Mouse (Mus musculus) heart, embryonic 15.5 days (tissue): ENCODE data around the gene Kynu. TPM values are rescaled to one million over a fixed set of nuclear protein-coding genes. Genes with fewer than 3 reads are reported as not detected.

Source experiments
- ATAC-seq: fragments of 200-750 bp; cut with Nextera tagmentation; replicated peaks from 2 replicates; pipeline ENCODE4 v1.8.0; 2017; ENCODE audit warnings: low read depth, moderate TSS enrichment; ENCODE audit not compliant: insufficient number of reproducible peaks, insufficient read depth, low FRiP score
- H3K27ac ChIP-seq: fragments of 300-500 bp; sonication (generic); 2 replicates; pipeline ENCODE4 v1.5.1; 2015; ENCODE audit warnings: mild to moderate bottlenecking, inconsistent platforms
- H3K27me3 ChIP-seq: fragments of 300-500 bp; sonication (generic); 2 replicates; pipeline ENCODE4 v1.6.1; 2015; ENCODE audit warnings: inconsistent platforms
- H3K36me3 ChIP-seq: fragments of 300-500 bp; sonication (generic); 2 replicates; pipeline ENCODE4 v1.6.1; 2015; ENCODE audit warnings: mild to moderate bottlenecking, inconsistent platforms
- H3K4me1 ChIP-seq: fragments of 300-500 bp; sonication (generic); replicated peaks from 2 replicates; pipeline ENCODE4 v1.6.1; 2015; ENCODE audit warnings: inconsistent platforms
- H3K4me2 ChIP-seq: fragments of 300-500 bp; sonication (generic); 2 replicates; pipeline ENCODE4 v1.6.1; 2015; ENCODE audit warnings: inconsistent platforms, mild to moderate bottlenecking, moderate library complexity
- H3K4me3 ChIP-seq: fragments of 300-500 bp; sonication (generic); 2 replicates; pipeline ENCODE4 v1.5.1; 2015; ENCODE audit warnings: mild to moderate bottlenecking, inconsistent platforms
- H3K9ac ChIP-seq: fragments of 300-500 bp; sonication (generic); 2 replicates; pipeline ENCODE4 v1.6.1; 2015; ENCODE audit warnings: mild to moderate bottlenecking, inconsistent platforms
- H3K9me3 ChIP-seq: fragments of 300-500 bp; sonication (generic); replicated peaks from 2 replicates; pipeline ENCODE4 v1.6.1; 2016; ENCODE audit warnings: inconsistent platforms
- WGBS: fragments of 180-500 bp; shearing (Covaris S2); methylation state at CpG from one replicate; pipeline ENCODE4 v1.1.7; 2015; ENCODE audit warnings: mixed read lengths; 5-methylcytosine and 5-hydroxymethylcytosine counted together
- polyA plus RNA-seq: library from polyadenylated mRNA; unstranded; fragments of >200 nt; fragmentation: Nextera tagmentation; extraction: Ambion mirVana; gene quantifications from 2 replicates; pipeline ENCODE4 v1.2.1, GENCODE M21; 2015

The Kynu gene
- 0.13 and 0.44 TPM in 2 replicates for polyA plus RNA-seq

GRCm38 (mm10) chr2:43555062-43555888, at the start of gene Kynu:
Gene Kynu (plus strand): TSS chr2:43555329.
- Histone ChIP-seq H3K27ac (no peak within 1 kb of the TSS), H3K4me1 (no peaks in the 10 kb centered on the region), H3K4me2 (no peak within 1 kb of the TSS), H3K4me3 (no peak within 1 kb of the TSS), H3K36me3 (no peaks in the 10 kb centered on the region), H3K27me3 (no peaks in the 10 kb centered on the region), H3K9me3 (no peaks in the 10 kb centered on the region), H3K9ac (no peak within 1 kb of the TSS)
- ATAC-seq: no peak
- WGBS: 30% methylated on average over 9 of the region's 9 CpGs

DNA sequence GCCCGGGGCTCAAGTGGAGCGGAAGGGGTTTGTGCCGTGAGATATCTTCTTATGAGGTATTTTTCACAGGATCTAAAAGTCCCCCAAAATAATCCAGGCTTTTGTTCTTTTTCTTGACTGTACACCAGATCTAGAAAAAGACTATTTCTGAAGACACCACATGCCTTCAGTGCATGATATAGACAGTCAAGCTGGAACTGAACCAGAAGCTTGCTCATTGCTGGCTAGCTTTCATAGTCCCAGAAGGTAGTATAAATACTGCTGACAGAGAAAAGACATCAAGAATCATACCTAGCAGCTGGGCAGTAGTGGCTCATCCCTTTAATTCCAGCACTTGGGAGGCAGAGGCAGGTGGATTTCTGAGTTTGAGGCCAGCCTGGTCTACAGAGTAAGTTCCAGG, 48.9 kb upstream of the Kynu start:
- Histone ChIP-seq H3K27me3 (no peaks in the 10 kb centered on the region), H3K4me3 (no peak overlapping the region), H3K9ac (no peak overlapping the region), H3K9me3 (no peaks in the 10 kb centered on the region), H3K4me2 (no peak overlapping the region), H3K27ac (no peak overlapping the region), H3K4me1 (no peaks in the 10 kb centered on the region), H3K36me3 (no peaks in the 10 kb centered on the region)
- no peak for ATAC-seq
- 85% methylated on average over 3 of the region's 3 CpGs for WGBS

GRCm38 (mm10) chr2:43513852-43514251, 41.3 kb upstream of the Kynu start:
- H3K9ac ChIP-seq: no peak overlapping the region
- WGBS: 43% methylated on average over 7 of the region's 7 CpGs
- no peaks in the 10 kb centered on the region for H3K36me3 ChIP-seq
- no peak overlapping the region for H3K4me3 ChIP-seq
- H3K4me1 ChIP-seq: no peaks in the 10 kb centered on the region
- H3K27me3 ChIP-seq: no peaks in the 10 kb centered on the region
- no peak overlapping the region for H3K4me2 ChIP-seq
- no peaks in the 10 kb centered on the region; the same call in 1 of the 2 replicates for H3K9me3 ChIP-seq
- no peak overlapping the region for H3K27ac ChIP-seq
- no peak for ATAC-seq

GRCm38 (mm10) chr2:43534417-43534816, 20.7 kb upstream of the Kynu start:
- Histone ChIP-seq H3K4me3 (no peak overlapping the region), H3K27me3 (no peaks in the 10 kb centered on the region), H3K4me1 (no peaks in the 10 kb centered on the region), H3K9ac (no peak overlapping the region), H3K36me3 (no peaks in the 10 kb centered on the region), H3K27ac (no peak overlapping the region), H3K4me2 (no peak overlapping the region), H3K9me3 (no peaks in the 10 kb centered on the region)
- no peak for ATAC-seq
- 75% methylated on average over 2 of the region's 2 CpGs for WGBS

DNA sequence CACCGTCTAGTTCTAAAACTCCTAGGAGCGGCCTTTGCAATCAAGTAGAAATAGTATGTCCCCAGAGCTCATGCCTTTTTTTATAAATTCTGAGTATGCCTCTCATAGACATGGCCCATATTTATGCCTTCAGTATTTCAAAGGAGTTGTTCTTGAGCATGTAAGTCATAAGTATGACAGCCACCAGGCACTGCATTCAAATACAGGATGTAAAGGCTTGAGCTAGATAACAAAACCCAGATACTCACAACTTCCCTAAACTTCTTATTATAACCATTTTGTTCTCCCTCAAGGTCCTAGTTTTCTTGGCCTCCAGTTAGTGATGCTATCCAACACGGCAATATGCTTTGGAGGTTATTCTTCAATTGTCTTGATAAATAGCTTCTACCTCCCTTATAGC, 12.5 kb upstream of the Kynu start:
- Histone ChIP-seq H3K4me3 (no peak overlapping the region), H3K9ac (no peak overlapping the region), H3K27me3 (no peaks in the 10 kb centered on the region), H3K9me3 (no peaks in the 10 kb centered on the region), H3K4me2 (no peak overlapping the region), H3K4me1 (no peaks in the 10 kb centered on the region), H3K27ac (no peak overlapping the region), H3K36me3 (no peaks in the 10 kb centered on the region)
- no peak for ATAC-seq
- 75% methylated on average over 3 of the region's 3 CpGs for WGBS

DNA sequence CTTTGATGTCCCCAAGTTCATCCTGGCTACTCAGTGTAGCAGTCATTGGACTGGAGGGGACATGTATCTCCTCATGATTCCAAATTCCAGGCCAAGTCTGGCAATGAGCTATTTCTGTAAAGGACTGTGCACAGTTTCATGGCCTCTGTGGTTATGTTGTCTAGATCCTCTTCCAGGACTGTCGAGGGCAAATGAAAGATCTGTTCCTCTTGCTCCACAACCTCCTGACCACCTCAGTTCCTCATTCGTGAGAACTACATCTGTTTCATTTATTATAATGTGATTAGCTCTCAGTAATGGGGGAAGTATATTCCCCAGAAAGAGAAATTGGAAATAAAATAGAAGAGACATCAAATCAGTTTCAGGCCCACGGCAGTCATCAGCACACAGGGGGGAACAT, 9.5 kb upstream of the Kynu start:
- Histone ChIP-seq H3K9ac (no peak overlapping the region), H3K36me3 (no peaks in the 10 kb centered on the region), H3K9me3 (no peaks in the 10 kb centered on the region), H3K4me2 (no peak overlapping the region), H3K4me1 (no peaks in the 10 kb centered on the region), H3K4me3 (no peak overlapping the region), H3K27ac (no peak overlapping the region), H3K27me3 (no peaks in the 10 kb centered on the region)
- 69% methylated on average over 3 of the region's 3 CpGs for WGBS
- no peak for ATAC-seq

GRCm38 (mm10) chr2:43546448-43546847, 8.7 kb upstream of the Kynu start:
- no peaks in the 10 kb centered on the region for H3K4me1 ChIP-seq

DNA sequence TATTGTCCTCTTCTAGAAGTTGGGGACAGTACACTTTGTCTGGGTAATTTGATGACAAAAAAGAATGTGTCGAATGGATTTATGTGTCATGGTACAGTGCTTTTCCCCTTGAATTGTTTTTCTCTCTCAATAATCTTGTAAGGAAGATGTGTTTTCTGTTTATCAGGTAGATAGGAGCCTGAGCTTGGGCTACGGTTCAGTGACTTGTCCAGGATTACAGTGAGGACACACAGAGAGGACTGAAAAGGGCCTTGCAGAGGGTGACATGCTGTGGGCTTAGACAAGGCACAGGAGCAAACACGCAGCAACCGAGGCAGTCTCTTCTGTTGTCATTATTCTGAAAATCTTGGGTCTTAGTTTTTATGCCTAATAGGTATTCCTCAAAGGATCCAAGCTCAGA, 913 bp upstream of the Kynu start:
- no peak overlapping the region for H3K9ac ChIP-seq
- no peaks in the 10 kb centered on the region for H3K9me3 ChIP-seq
- no peaks in the 10 kb centered on the region for H3K4me1 ChIP-seq
- no peaks in the 10 kb centered on the region for H3K27me3 ChIP-seq
- no peak overlapping the region for H3K4me3 ChIP-seq
- H3K4me2 ChIP-seq: no peak overlapping the region
- no peak for ATAC-seq
- no peaks in the 10 kb centered on the region for H3K36me3 ChIP-seq
- 61% methylated on average over 4 of the region's 4 CpGs for WGBS
- H3K27ac ChIP-seq: no peak overlapping the region

More at GRCm38 (mm10) chr2:43546448-43546847, 8.7 kb upstream of the Kynu start:
- Histone ChIP-seq H3K27ac (no peak overlapping the region), H3K36me3 (no peaks in the 10 kb centered on the region), H3K9me3 (no peaks in the 10 kb centered on the region), H3K27me3 (no peaks in the 10 kb centered on the region), H3K4me3 (no peak overlapping the region), H3K4me2 (no peak overlapping the region), H3K9ac (no peak overlapping the region)
- WGBS: 83% methylated on average over 1 of the region's 1 CpGs
- ATAC-seq: no peak

DNA sequence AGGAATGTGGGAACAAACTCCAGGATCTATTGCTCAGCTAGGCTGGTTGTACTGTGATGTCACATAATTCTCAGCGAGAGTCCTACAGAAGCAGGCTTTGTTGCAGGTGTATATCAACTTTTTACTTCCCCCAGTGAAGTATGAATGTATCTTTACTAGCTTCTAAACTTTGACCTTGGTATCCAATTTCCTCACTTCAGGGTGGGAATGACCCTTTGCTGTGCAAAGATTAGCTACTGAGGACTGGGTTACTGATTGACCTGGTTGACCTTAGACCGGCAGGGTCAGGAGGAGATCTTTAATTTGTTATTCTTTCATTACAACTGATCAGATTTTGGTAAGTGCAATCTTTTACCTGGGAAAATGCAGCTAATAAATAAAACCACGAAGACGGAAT, 758 bp downstream of the Kynu start:
- Histone ChIP-seq H3K9ac (no peak overlapping the region), H3K9me3 (no peaks in the 10 kb centered on the region), H3K4me1 (no peaks in the 10 kb centered on the region), H3K27ac (no peak overlapping the region), H3K36me3 (no peaks in the 10 kb centered on the region), H3K4me2 (no peak overlapping the region), H3K27me3 (no peaks in the 10 kb centered on the region), H3K4me3 (no peak overlapping the region)
- no peak for ATAC-seq
- 66% methylated on average over 4 of the region's 4 CpGs for WGBS

DNA sequence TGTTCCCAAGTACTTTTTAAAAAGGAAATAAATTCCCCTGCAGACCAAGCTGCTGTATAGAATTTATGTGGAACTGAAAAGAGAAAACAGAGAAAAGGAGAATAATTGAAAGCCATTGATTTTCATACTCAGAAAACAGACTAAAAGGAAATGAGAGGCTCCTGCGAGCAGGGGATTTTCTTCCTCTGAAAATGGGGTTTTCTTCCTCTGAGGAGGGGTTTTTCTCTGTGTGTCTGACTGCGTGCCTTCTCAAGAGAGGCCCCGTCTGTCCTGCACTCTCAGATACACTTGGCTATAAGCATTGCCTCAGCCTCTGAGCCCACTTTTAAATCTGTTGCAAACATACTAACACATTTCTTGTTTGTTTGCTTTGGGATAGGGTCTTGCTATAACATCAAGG, 1.9 kb downstream of the Kynu start:
- Histone ChIP-seq H3K36me3 (no peaks in the 10 kb centered on the region), H3K27me3 (no peaks in the 10 kb centered on the region), H3K9me3 (no peaks in the 10 kb centered on the region), H3K9ac (no peak overlapping the region), H3K4me3 (no peak overlapping the region), H3K4me1 (no peaks in the 10 kb centered on the region), H3K27ac (no peak overlapping the region), H3K4me2 (no peak overlapping the region)
- 77% methylated on average over 3 of the region's 3 CpGs for WGBS
- ATAC-seq: no peak

- Histone ChIP-seq H3K4me3 (no peak overlapping the region), H3K4me1 (no peaks in the 10 kb centered on the region), H3K4me2 (no peak overlapping the region), H3K36me3 (no peaks in the 10 kb centered on the region), H3K27ac (no peak overlapping the region), H3K9me3 (no peaks in the 10 kb centered on the region), H3K9ac (no peak overlapping the region), H3K27me3 (no peaks in the 10 kb centered on the region)
- no peak for ATAC-seq
- 70% methylated on average over 3 of the region's 3 CpGs for WGBS
Measured at GRCm38 (mm10) chr2:43561209-43561608, 6.1 kb downstream of the Kynu start.

DNA sequence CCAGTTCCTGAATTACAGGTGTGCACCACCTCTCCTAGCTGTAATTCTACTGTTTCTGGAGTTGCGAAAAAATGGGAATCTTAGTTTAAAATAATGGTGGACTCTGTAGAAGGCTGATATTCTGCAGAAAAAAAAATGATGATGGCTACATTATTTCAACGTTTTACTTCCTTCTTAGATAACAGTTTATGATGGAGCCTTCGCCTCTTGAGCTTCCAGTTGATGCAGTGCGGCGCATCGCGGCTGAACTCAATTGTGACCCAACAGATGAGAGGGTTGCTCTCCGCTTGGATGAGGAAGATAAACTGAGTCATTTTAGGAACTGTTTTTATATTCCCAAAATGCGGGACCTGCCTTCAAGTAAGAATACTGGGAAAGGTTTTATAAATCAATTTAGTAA, 7.7 kb downstream of the Kynu start:
- ATAC-seq: no peak
- 86% methylated on average over 9 of the region's 9 CpGs for WGBS
- H3K27me3 ChIP-seq: no peaks in the 10 kb centered on the region
- no peaks in the 10 kb centered on the region for H3K4me1 ChIP-seq
- H3K36me3 ChIP-seq: no peaks in the 10 kb centered on the region
- no peak overlapping the region for H3K4me3 ChIP-seq
- no peak overlapping the region for H3K9ac ChIP-seq
- H3K27ac ChIP-seq: no peak overlapping the region
- no peaks in the 10 kb centered on the region for H3K9me3 ChIP-seq
- H3K4me2 ChIP-seq: no peak overlapping the region
